Mouse (Mus musculus) ES-E14 (cell line): ENCODE measurements around the gene Apobec3. TPM values are rescaled to one million over a fixed set of nuclear protein-coding genes. Genes with fewer than 3 reads are reported as not detected.

Experiments
- DNase-seq: peaks from one replicate; pipeline ENCODE4 v3.0.0-alpha.2; 2013; ENCODE audit warnings: low read depth, low spot score
- H3K27ac ChIP-seq: 2 replicates; pipeline ENCODE4 v1.5.1; 2012; ENCODE audit warnings: low read depth, mild to moderate bottlenecking, low read length, moderate library complexity, mixed read lengths; ENCODE audit not compliant: poor library complexity, insufficient read depth, severe bottlenecking
- H3K36me3 ChIP-seq: 2 replicates; pipeline ENCODE4 v1.6.1; 2012; ENCODE audit warnings: mild to moderate bottlenecking, low read length, moderate library complexity, mixed read lengths; ENCODE audit not compliant: control insufficient read depth, poor library complexity, insufficient read depth, severe bottlenecking
- H3K4me1 ChIP-seq, 2 experiments: fragments of 150-350 bp in 1 of 2; sonication (generic) in 1 of 2; 2 replicates each; pipeline ENCODE4 v1.6.1; 2012; ENCODE audit warnings: low read length in 2 of 2, mild to moderate bottlenecking in 1 of 2, mixed read lengths in 1 of 2; ENCODE audit not compliant: control insufficient read depth in 2 of 2, insufficient read depth in 2 of 2, poor library complexity in 1 of 2
- H3K4me3 ChIP-seq, 2 experiments: fragments of 150-350 bp in 1 of 2; sonication (generic) in 1 of 2; 2 replicates each; pipeline ENCODE4 v1.5.1; 2012; ENCODE audit warnings: low read length in 2 of 2, low read depth in 1 of 2, mild to moderate bottlenecking in 1 of 2, mixed read lengths in 1 of 2; ENCODE audit not compliant: insufficient read depth in 1 of 2, poor library complexity in 1 of 2, severe bottlenecking in 1 of 2
- H3K9ac ChIP-seq: 2 replicates; pipeline ENCODE4 v1.6.1; 2012; ENCODE audit warnings: low read depth, mild to moderate bottlenecking, low read length, mixed read lengths; ENCODE audit not compliant: poor library complexity, insufficient read depth, severe bottlenecking
- H3K9me3 ChIP-seq: fragments of 150-350 bp; sonication (generic); 2 replicates; pipeline ENCODE4 v1.6.1; 2012; ENCODE audit warnings: low read depth, mild to moderate bottlenecking, low read length; ENCODE audit not compliant: control insufficient read depth, insufficient read depth
- CHD2 ChIP-seq: IDR thresholded peaks from 2 replicates; pipeline ENCODE4 v1.6.1; 2014; ENCODE audit warnings: mild to moderate bottlenecking, low read depth, low read length, inconsistent platforms
- HCFC1 ChIP-seq: IDR thresholded peaks from 2 replicates; pipeline ENCODE4 v1.6.1; 2012; ENCODE audit warnings: low read length, inconsistent platforms, borderline replicate concordance; ENCODE audit not compliant: insufficient read depth
- MAFK ChIP-seq: IDR thresholded peaks from 2 replicates; pipeline ENCODE4 v1.6.1; 2014; ENCODE audit warnings: mild to moderate bottlenecking, low read depth, low read length, inconsistent platforms; ENCODE audit not compliant: insufficient read depth
- ZC3H11A ChIP-seq: IDR thresholded peaks from 2 replicates; pipeline ENCODE4 v1.6.1; 2012; ENCODE audit warnings: low read depth, mild to moderate bottlenecking, inconsistent platforms, low read length, borderline replicate concordance
- ZNF384 ChIP-seq: IDR thresholded peaks from 2 replicates; pipeline ENCODE4 v1.6.1; 2012; ENCODE audit warnings: low read depth, low read length, inconsistent platforms
- in situ Hi-C, 2 experiments: fragments of 600-800 bp; cut with MboI; formaldehyde crosslinking; loops; one replicate each; pipeline ENCODE4 v1.15.1; 2025; ENCODE audit warnings: low sequenced_read_pairs in 2 of 2, inconsistent platforms in 1 of 2; ENCODE audit not compliant: unreplicated experiment in 2 of 2
- total RNA-seq: library from RNA; depleted of rRNA; stranded (reverse); fragments of 300-350 nt; gene quantifications from 2 replicates; pipeline ENCODE4 v1.2.3, GENCODE M21; 2012

Apobec3 gene
- total RNA-seq, 1 experiment: 42.4 TPM

GRCm38 (mm10) chr15:79858979-79859378 is 32.5 kb upstream of the Apobec3 start:
- in situ Hi-C loops: no loop called here
- H3K27ac ChIP-seq: no peak overlapping the region
- no peaks in the 10 kb centered on the region for H3K36me3 ChIP-seq
- H3K4me1 ChIP-seq: peaks cover 3 to 7% of the 10 kb centered on the region in 2 experiments; a peak in 2 of 4 replicates
- H3K9me3 ChIP-seq: no peaks in the 10 kb centered on the region
- no peak overlapping the region for H3K4me3 ChIP-seq
- no peak for DNase-seq
- no peak overlapping the region for H3K9ac ChIP-seq
- TF ChIP-seq HCFC1: no peak
- TF ChIP-seq CHD2: no peak
- no peak for TF ChIP-seq ZNF384
- no peak for TF ChIP-seq MAFK
- no peak for TF ChIP-seq ZC3H11A

GRCm38 (mm10) chr15:79859821-79860220 is 31.6 kb upstream of the Apobec3 start:
- Histone ChIP-seq H3K27ac (no peak overlapping the region), H3K9me3 (no peaks in the 10 kb centered on the region), H3K9ac (no peak overlapping the region), H3K4me1 (peaks cover 0 to 5% of the 10 kb centered on the region in 2 experiments; a peak in 1 of 4 replicates), H3K36me3 (no peaks in the 10 kb centered on the region), H3K4me3 (no peak overlapping the region)
- in situ Hi-C loops: no loop called here
- no peak for TF ChIP-seq CHD2
- no peak for DNase-seq

GRCm38 (mm10) chr15:79867260-79868002 is 24.0 kb upstream of the Apobec3 start:
- no peak for DNase-seq
- 0 out of 2 replicates have a peak, but pooled peaks have one; percentile 34 for TF ChIP-seq ZNF384
- TF ChIP-seq HCFC1: no peak
- no peak for TF ChIP-seq ZC3H11A
- TF ChIP-seq MAFK: no peak
- TF ChIP-seq CHD2: no peak
- Histone ChIP-seq H3K9me3 (no peaks in the 10 kb centered on the region), H3K9ac (no peak overlapping the region), H3K4me3 (no peak overlapping the region), H3K4me1 (peaks cover 0 to 3% of the 10 kb centered on the region in 2 experiments; a peak in 2 of 4 replicates), H3K27ac (no peak overlapping the region; the same call in 1 of the 2 replicates), H3K36me3 (no peaks in the 10 kb centered on the region)
- in situ Hi-C loops: no loop called here

- Histone ChIP-seq H3K4me1 (peaks cover 10 to 14% of the 10 kb centered on the region in 2 experiments), H3K27ac (peak overlapping the region; percentile 70; the same call in 1 of the 2 replicates), H3K36me3 (no peaks in the 10 kb centered on the region), H3K4me3 (no peak overlapping the region), H3K9ac (peak overlapping the region; percentile 36; the same call in 1 of the 2 replicates), H3K9me3 (no peaks in the 10 kb centered on the region)
- DNase-seq: no peak
- in situ Hi-C loops: no loop called here
- TF ChIP-seq ZC3H11A: no peak
- no peak for TF ChIP-seq CHD2
- no peak for TF ChIP-seq HCFC1
- no peak for TF ChIP-seq ZNF384
- TF ChIP-seq MAFK: no peak
These were observed 17.9 kb upstream of the Apobec3 start for GRCm38 (mm10) chr15:79873545-79873944.
